Mouse (Mus musculus) hindbrain, embryonic 11.5 days (tissue): Measurements from ENCODE around the gene Atp2a2. TPM values are rescaled to one million over a fixed set of nuclear protein-coding genes. Genes with fewer than 3 reads are reported as not detected.
A peak's percentile ranks its signal among the peaks of the same experiment; 100 is the strongest.

ENCODE experiments used
- ATAC-seq: fragments of 200-750 bp; cut with Nextera tagmentation; 2 replicates; pipeline ENCODE4 v1.8.0; 2017; ENCODE audit warnings: mild to moderate bottlenecking, moderate TSS enrichment, moderate library complexity; ENCODE audit not compliant: low FRiP score
- DNase-seq: peaks from one replicate; pipeline ENCODE4 v3.0.0-alpha.2; 2015; ENCODE audit warnings: low spot score
- H3K27ac ChIP-seq: fragments of 300-500 bp; sonication (generic); 2 replicates; pipeline ENCODE4 v1.5.1; 2014; ENCODE audit warnings: mild to moderate bottlenecking, low read depth, low read length
- H3K27me3 ChIP-seq: fragments of 300-500 bp; sonication (generic); 2 replicates; pipeline ENCODE4 v1.6.1; 2014; ENCODE audit warnings: mild to moderate bottlenecking, low read length, moderate library complexity, mixed read lengths; ENCODE audit not compliant: control insufficient read depth, insufficient read depth
- H3K36me3 ChIP-seq: fragments of 300-500 bp; sonication (generic); 2 replicates; pipeline ENCODE4 v1.6.1; 2014; ENCODE audit warnings: mild to moderate bottlenecking, low read length, moderate library complexity, mixed read lengths; ENCODE audit not compliant: control insufficient read depth, insufficient read depth
- H3K4me1 ChIP-seq: fragments of 300-500 bp; sonication (generic); replicated peaks from 2 replicates; pipeline ENCODE4 v1.6.1; 2014; ENCODE audit warnings: low read length, mixed read lengths; ENCODE audit not compliant: control insufficient read depth, insufficient read depth
- H3K4me2 ChIP-seq: fragments of 300-500 bp; sonication (generic); replicated peaks from 2 replicates; pipeline ENCODE4 v1.6.1; 2014; ENCODE audit warnings: mild to moderate bottlenecking, low read depth, low read length
- H3K4me3 ChIP-seq: fragments of 300-500 bp; sonication (generic); 2 replicates; pipeline ENCODE4 v1.5.1; 2014; ENCODE audit warnings: low read depth, low read length
- H3K9ac ChIP-seq: fragments of 300-500 bp; sonication (generic); 2 replicates; pipeline ENCODE4 v1.6.1; 2014; ENCODE audit warnings: low read depth, low read length
- H3K9me3 ChIP-seq: fragments of 300-500 bp; sonication (generic); 2 replicates; pipeline ENCODE4 v1.6.1; 2016; ENCODE audit warnings: low read length; ENCODE audit not compliant: control insufficient read depth
- WGBS: fragments of 180-500 bp; shearing (Covaris S2); extraction: QIAGEN DNeasy Blood & Tissue Kit; methylation state at CpG from one replicate; pipeline ENCODE4 v1.1.7; 2014; 5-methylcytosine and 5-hydroxymethylcytosine counted together
- polyA plus RNA-seq: library from polyadenylated mRNA; unstranded; fragments of >200 nt; fragmentation: Nextera tagmentation; extraction: Ambion mirVana; gene quantifications from 2 replicates; pipeline ENCODE4 v1.2.1, GENCODE M21; 2014

The Atp2a2 gene
- polyA plus RNA-seq, result 46.5 and 50.2 TPM in 2 replicates

DNA sequence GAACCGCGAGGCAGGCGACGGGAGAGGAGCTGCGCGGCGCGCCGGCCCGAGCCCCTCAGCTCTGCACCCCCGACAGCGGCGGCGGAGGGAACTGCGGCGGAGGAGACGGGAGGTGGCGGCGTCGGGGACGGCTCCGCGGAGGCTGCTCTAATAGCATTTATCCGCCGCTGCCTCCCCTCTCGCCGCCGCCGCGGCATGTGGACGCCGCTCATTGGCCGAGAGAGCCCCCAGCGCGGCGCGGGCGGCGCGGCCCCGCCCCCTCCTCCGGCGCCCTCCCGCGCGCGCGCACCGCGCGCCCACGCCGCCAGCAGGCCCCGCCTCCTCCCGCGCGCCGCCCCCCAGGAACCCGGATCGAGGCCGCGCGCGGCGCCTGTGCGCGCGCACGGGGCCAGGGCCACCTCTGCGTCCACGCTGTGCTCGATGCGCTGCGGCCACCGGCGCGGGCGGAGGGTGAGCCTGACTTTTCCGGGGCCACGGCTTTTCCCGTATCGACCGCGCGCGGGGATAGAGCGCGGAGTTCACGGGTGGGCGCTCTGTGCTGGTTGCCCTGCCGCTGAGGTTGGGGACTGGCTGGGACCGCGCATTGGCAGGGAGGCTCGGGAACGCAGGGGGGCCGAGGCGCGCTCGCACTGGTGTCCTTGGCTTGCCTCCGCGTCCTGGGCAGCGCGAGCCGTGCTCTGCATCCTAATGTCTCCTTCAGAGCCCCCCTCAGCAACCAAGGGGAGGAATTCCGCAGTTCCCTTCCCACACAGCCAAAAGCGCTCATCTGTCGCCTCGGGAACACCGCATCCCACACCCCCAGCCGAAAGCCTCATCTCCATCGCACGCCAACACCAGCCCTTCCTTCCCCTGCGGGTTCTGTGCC lies at the start of gene Atp2a2:
Gene Atp2a2, minus strand, starts transcription at position 149 of the 865 bp plus-strand sequence.
- no peaks in the 10 kb centered on the region for H3K36me3 ChIP-seq
- peak within 1 kb of the TSS; percentile 99 for H3K9ac ChIP-seq
- under 1% methylated on average over 57 of the region's 113 CpGs for WGBS
- peaks cover 2% of the 10 kb centered on the region; the same call in 1 of the 2 replicates for H3K4me1 ChIP-seq
- DNase-seq (peak; percentile 97), ATAC-seq (peak; percentile 93)
- peak within 1 kb of the TSS; percentile 69 for H3K4me2 ChIP-seq
- H3K27ac ChIP-seq, result peak within 1 kb of the TSS; percentile 99
- H3K9me3 ChIP-seq, result no peaks in the 10 kb centered on the region
- H3K27me3 ChIP-seq, result no peaks in the 10 kb centered on the region
- H3K4me3 ChIP-seq, result peak within 1 kb of the TSS; percentile 97

GRCm38 (mm10) chr5:122550460-122550859 lies 48.4 kb upstream of the Atp2a2 start:
- H3K4me1 ChIP-seq, result no peaks in the 10 kb centered on the region
- no peak for ATAC-seq
- H3K36me3 ChIP-seq, result no peaks in the 10 kb centered on the region
- no peak overlapping the region for H3K9ac ChIP-seq
- no peak overlapping the region for H3K27ac ChIP-seq
- no peaks in the 10 kb centered on the region for H3K27me3 ChIP-seq
- H3K4me2 ChIP-seq, result no peak overlapping the region
- DNase-seq, result no peak
- H3K9me3 ChIP-seq, result no peaks in the 10 kb centered on the region
- H3K4me3 ChIP-seq, result no peak overlapping the region
- WGBS, result 74% methylated on average over 8 of the region's 8 CpGs

GRCm38 (mm10) chr5:122548671-122549070 lies 46.6 kb upstream of the Atp2a2 start:
- Histone ChIP-seq H3K4me3 (no peak overlapping the region), H3K9ac (no peak overlapping the region), H3K27ac (no peak overlapping the region), H3K36me3 (no peaks in the 10 kb centered on the region), H3K9me3 (no peaks in the 10 kb centered on the region), H3K4me2 (no peak overlapping the region), H3K4me1 (no peaks in the 10 kb centered on the region), H3K27me3 (no peaks in the 10 kb centered on the region)
- no peak for DNase-seq
- ATAC-seq, result no peak
- WGBS, result 78% methylated on average over 6 of the region's 6 CpGs

DNA sequence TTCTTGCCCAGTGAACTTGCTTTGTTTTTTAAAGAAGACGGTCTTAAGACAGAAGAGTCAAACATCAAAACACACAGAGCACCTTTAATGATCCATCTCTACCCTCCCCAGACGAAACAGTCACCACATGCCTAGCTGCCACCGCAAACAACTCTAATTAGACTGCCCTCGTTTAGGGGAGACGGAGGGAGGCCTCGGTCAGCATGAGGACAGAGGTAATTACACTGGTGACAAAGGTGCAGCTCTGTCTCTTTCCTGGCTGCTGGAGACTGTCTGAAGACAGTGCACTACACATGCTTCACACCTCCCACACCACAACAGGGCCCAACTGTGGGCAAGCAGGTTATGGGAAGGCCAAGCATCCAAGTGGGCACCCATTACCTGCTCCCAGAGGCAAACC lies 45.8 kb upstream of the Atp2a2 start:
- DNase-seq (no peak), ATAC-seq (no peak)
- Histone ChIP-seq H3K4me1 (no peaks in the 10 kb centered on the region), H3K9me3 (no peaks in the 10 kb centered on the region), H3K27ac (no peak overlapping the region), H3K36me3 (no peaks in the 10 kb centered on the region), H3K9ac (no peak overlapping the region), H3K27me3 (no peaks in the 10 kb centered on the region), H3K4me2 (no peak overlapping the region), H3K4me3 (no peak overlapping the region)
- WGBS, result 76% methylated on average over 6 of the region's 6 CpGs

GRCm38 (mm10) chr5:122547251-122547714 lies 45.3 kb upstream of the Atp2a2 start:
- Histone ChIP-seq H3K9ac (no peak overlapping the region), H3K36me3 (no peaks in the 10 kb centered on the region), H3K27me3 (no peaks in the 10 kb centered on the region), H3K4me1 (no peaks in the 10 kb centered on the region), H3K27ac (no peak overlapping the region), H3K9me3 (no peaks in the 10 kb centered on the region), H3K4me2 (no peak overlapping the region), H3K4me3 (no peak overlapping the region)
- ATAC-seq (no peak), DNase-seq (peak; percentile 15)
- WGBS, result 70% methylated on average over 7 of the region's 7 CpGs

DNA sequence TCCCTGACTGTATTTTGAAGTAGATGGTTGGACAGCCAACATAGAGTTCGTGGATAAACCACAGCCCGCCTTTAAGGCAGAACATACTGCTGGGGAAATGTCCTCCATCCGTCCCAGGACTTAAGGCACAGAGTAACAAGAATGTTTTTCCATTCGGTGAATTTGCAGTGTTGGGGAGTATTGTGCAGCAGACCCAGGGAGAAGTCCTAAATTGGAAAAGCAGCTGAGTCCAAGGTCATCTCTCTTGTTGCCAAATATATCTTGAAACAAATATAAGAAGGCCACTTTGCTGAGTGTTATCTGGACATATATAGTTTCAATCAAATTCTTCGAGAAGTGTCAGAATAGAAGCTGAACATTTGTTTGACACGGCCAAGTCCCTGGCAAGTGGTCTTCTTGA lies 41.4 kb upstream of the Atp2a2 start:
- no peak overlapping the region for H3K4me3 ChIP-seq
- H3K9me3 ChIP-seq, result no peaks in the 10 kb centered on the region
- H3K27ac ChIP-seq, result no peak overlapping the region
- DNase-seq (no peak), ATAC-seq (no peak)
- no peaks in the 10 kb centered on the region for H3K27me3 ChIP-seq
- H3K36me3 ChIP-seq, result no peaks in the 10 kb centered on the region
- H3K4me2 ChIP-seq, result no peak overlapping the region
- H3K9ac ChIP-seq, result no peak overlapping the region
- 94% methylated on average over 6 of the region's 6 CpGs for WGBS
- no peaks in the 10 kb centered on the region for H3K4me1 ChIP-seq

GRCm38 (mm10) chr5:122541871-122542270 lies 39.8 kb upstream of the Atp2a2 start:
- WGBS, result 93% methylated on average over 8 of the region's 8 CpGs
- H3K9ac ChIP-seq, result no peak overlapping the region

GRCm38 (mm10) chr5:122538077-122538476 lies 36.1 kb upstream of the Atp2a2 start:
- no peak overlapping the region for H3K4me3 ChIP-seq
- no peaks in the 10 kb centered on the region for H3K9me3 ChIP-seq
- no peaks in the 10 kb centered on the region for H3K4me1 ChIP-seq
- no peaks in the 10 kb centered on the region for H3K36me3 ChIP-seq
- ATAC-seq (no peak), DNase-seq (no peak)
- no peak overlapping the region for H3K9ac ChIP-seq
- H3K27ac ChIP-seq, result no peak overlapping the region
- H3K27me3 ChIP-seq, result no peaks in the 10 kb centered on the region
- H3K4me2 ChIP-seq, result no peak overlapping the region
- 96% methylated on average over 11 of the region's 11 CpGs for WGBS

More at GRCm38 (mm10) chr5:122541871-122542270, 39.8 kb upstream of the Atp2a2 start:
- Histone ChIP-seq H3K4me1 (no peaks in the 10 kb centered on the region), H3K27ac (no peak overlapping the region), H3K4me3 (no peak overlapping the region), H3K27me3 (no peaks in the 10 kb centered on the region), H3K4me2 (no peak overlapping the region), H3K9me3 (no peaks in the 10 kb centered on the region), H3K36me3 (no peaks in the 10 kb centered on the region)
- no peak for ATAC-seq
- no peak for DNase-seq

DNA sequence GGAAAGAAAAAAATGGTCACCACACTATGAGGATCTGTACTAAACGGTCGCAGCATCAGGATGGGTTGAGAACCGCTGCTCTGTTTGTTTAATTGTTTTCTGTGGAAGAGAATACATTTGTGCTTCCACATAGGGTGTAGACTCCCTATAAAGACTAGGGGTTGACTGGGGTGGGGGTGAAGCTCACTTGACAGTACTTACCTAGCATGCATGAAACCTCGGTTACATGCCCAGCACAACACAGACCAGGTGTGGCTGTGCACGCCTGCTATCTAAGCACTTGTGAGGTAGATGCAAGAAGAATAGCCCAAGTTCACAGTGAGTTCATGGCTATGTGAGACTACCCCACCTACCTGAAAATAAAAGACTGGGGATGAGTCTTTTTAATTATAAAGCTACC lies 35.6 kb upstream of the Atp2a2 start:
- no peak overlapping the region for H3K4me3 ChIP-seq
- DNase-seq (no peak), ATAC-seq (no peak)
- H3K27ac ChIP-seq, result no peak overlapping the region
- no peak overlapping the region for H3K4me2 ChIP-seq
- no peaks in the 10 kb centered on the region for H3K36me3 ChIP-seq
- WGBS, result 96% methylated on average over 5 of the region's 5 CpGs
- H3K4me1 ChIP-seq, result no peaks in the 10 kb centered on the region
- H3K9ac ChIP-seq, result no peak overlapping the region
- no peaks in the 10 kb centered on the region for H3K27me3 ChIP-seq
- no peaks in the 10 kb centered on the region for H3K9me3 ChIP-seq
